Mouse (Mus musculus) neutrophil, adult 59 days (primary cell): ENCODE data around the gene Cd300lb. TPM values are rescaled to one million over a fixed set of nuclear protein-coding genes. Genes with fewer than 3 reads are reported as not detected.

Experiments
- total RNA-seq, 2 experiments: library from RNA; stranded (reverse); gene quantifications; 1 replicate in 1 of 2; 2 replicates in 1 of 2; pipeline ENCODE4 v1.2.4; 2023

Gene Cd300lb
- 100 to 1,000 TPM; 129 to 147 TPM for total RNA-seq

DNA sequence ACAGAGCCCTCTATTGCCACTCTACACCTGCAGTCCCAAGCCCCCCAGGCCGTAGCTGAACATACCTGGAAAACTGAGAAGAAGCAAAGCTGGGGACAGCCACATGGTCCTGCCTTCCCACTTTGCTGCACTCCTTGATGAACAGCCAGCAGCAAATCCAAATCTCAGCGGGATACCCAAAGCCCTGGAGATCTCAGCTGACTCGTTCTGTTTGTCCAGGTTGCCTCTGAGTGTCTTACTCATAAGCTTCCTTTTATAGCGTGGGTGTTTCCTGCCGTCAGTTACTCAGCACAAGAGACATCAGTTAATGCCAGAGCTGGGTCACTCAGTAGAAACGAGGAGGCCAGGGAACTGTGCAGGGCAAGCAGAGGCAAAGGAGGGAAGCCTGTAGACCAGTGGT is at the start of gene Cd300lb:
TSS of gene Cd300lb (minus strand) at position 243 of the 400 bp plus-strand sequence.

DNA sequence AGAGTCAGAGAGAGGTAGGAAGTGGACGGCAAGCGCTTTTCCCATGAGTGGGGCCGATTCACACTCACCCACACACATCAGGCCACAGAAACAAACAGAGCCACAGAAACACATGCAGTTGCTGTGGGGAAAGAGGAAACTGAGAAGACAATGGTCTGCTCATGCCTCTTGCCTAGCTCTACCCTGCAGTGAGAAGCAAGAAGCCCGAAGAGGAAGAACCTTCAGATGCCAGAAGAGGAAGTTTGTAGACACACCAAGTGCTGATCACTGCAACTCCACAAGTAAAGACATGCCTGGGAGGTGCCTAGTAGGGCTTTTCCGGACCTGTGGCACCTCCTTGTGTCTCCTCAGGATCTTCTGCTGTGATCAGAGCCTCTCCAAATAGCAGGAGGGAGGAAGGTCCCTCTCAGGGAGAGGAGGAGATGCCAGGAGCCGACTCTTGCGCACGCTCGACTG is 34.6 kb upstream of the Cd300lb start, which contains the start of gene Cd300c:
TSS of gene Cd300c (minus strand) at position 406 of the 456 bp plus-strand sequence.

DNA sequence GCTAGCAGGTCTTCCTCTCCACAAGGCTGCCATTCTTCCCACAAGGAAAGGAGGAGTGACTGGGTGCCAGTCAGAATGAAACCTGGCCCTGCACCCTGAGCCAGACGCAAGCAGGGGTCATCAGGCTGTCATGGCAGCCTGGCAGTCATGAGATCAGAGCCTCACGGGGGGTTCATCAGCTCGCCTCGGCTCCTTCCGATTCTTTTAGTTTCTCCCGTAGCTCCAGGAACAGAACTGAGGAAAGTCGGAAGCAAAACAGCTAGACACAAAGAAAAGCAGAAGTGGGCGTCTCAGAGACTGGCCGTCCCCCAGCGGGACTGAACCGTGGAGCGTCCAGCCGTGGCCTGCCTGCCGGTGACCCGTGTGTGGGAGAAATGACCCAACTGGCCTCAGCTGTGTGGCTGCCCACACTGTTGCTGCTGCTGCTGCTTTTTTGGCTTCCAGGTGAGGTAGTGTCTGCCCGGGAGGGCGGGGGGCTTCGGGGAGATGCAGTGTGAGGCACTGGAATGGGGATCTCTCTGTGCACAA is 44.1 kb downstream of the Cd300lb start, which contains the start of gene Cd300a:
TSS of gene Cd300a (plus strand) at position 51 of the 528 bp plus-strand sequence.

Other genes with a start within 250 kb of the Cd300lb start
- not detected for gene Dnaic2, start 207.0 kb downstream of the Cd300lb start, total RNA-seq
- under 1 TPM; 0.49 to 0.67 TPM for gene Kif19a, start 169.0 kb downstream of the Cd300lb start, total RNA-seq
- gene Btbd17, start 138.4 kb downstream of the Cd300lb start, total RNA-seq = not detected
- not detected for gene Gpr142, start 135.5 kb downstream of the Cd300lb start, total RNA-seq
- gene Gprc5c, start 83.2 kb downstream of the Cd300lb start, total RNA-seq = 1 to 10 TPM; 1.6 to 2.2 TPM
- 10 to 100 TPM; 57.0 to 71.4 TPM for gene Cd300a, start 44.3 kb downstream of the Cd300lb start, total RNA-seq
- gene Cd300c, start 34.8 kb upstream of the Cd300lb start, total RNA-seq = 1 to 10 TPM; 1.0 to 1.2 TPM
- 10 to 100 TPM; 86.6 to 92.0 TPM for gene Cd300ld, start 55.5 kb upstream of the Cd300lb start, total RNA-seq
- 10 to 100 TPM; 58.3 to 72.4 TPM for gene Cd300c2, start 67.5 kb upstream of the Cd300lb start, total RNA-seq
- not detected for gene Cd300ld2, start 81.8 kb upstream of the Cd300lb start, total RNA-seq
- gene Cd300ld4, start 92.6 kb upstream of the Cd300lb start, total RNA-seq = not detected
- 10 to 100 TPM in 1 of 2 experiments, 1 to 10 TPM in 1; 6.9 to 14.7 TPM for gene Cd300ld5, start 103.4 kb upstream of the Cd300lb start, total RNA-seq
- gene Cd300ld3, start 114.0 kb upstream of the Cd300lb start, total RNA-seq = 10 to 100 TPM in 1 of 2 experiments, 1 to 10 TPM in 1; 6.3 to 15.5 TPM
- 1 to 10 TPM in 1 of 2 experiments, under 1 TPM in 1; 0.56 to 1.1 TPM for gene Cd300e, start 127.8 kb upstream of the Cd300lb start, total RNA-seq
- 10 to 100 TPM; 11.1 to 13.9 TPM for gene Rab37, start 157.0 kb upstream of the Cd300lb start, total RNA-seq
- 100 to 1,000 TPM; 171 to 198 TPM for gene Cd300lf, start 199.6 kb upstream of the Cd300lb start, total RNA-seq
- gene Slc9a3r1, start 229.0 kb upstream of the Cd300lb start, total RNA-seq = 100 to 1,000 TPM; 153 to 167 TPM